Mouse (Mus musculus): ENCODE data around the gene Rasgef1c.

Rasgef1c gene

GRCm38 (mm10) chr11:49926183-49926582 lies 24.5 kb downstream of the Rasgef1c start:
- DNase-seq (ENCODE audit: low read depth, low spot score): no peak

- DNase-seq (ENCODE audit: low read depth, low spot score): no peak
Measured at GRCm38 (mm10) chr11:49927169-49927568, 25.5 kb downstream of the Rasgef1c start.

GRCm38 (mm10) chr11:49927670-49928069 lies 26.0 kb downstream of the Rasgef1c start:
- no peak for DNase-seq (ENCODE audit: low read depth, low spot score)

- no peak for DNase-seq (ENCODE audit: low read depth, low spot score)
Measured at GRCm38 (mm10) chr11:49931037-49931625, 29.5 kb downstream of the Rasgef1c start.

GRCm38 (mm10) chr11:49931853-49932252 lies 30.2 kb downstream of the Rasgef1c start:
- peak; percentile 91 for DNase-seq (ENCODE audit: low read depth, low spot score)

- DNase-seq (ENCODE audit: low read depth, low spot score): no peak
Measured at GRCm38 (mm10) chr11:49933811-49934210, 32.2 kb downstream of the Rasgef1c start.

- no peak for DNase-seq (ENCODE audit: low read depth, low spot score)
Measured at GRCm38 (mm10) chr11:49934322-49934721, 32.7 kb downstream of the Rasgef1c start.

GRCm38 (mm10) chr11:49936458-49936857 lies 34.8 kb downstream of the Rasgef1c start:
- no peak for DNase-seq (ENCODE audit: low read depth, low spot score)

GRCm38 (mm10) chr11:49937779-49938178 lies 36.1 kb downstream of the Rasgef1c start:
- no peak for DNase-seq (ENCODE audit: low read depth, low spot score)

- no peak for DNase-seq (ENCODE audit: low read depth, low spot score)
Measured at GRCm38 (mm10) chr11:49938258-49939164, 36.9 kb downstream of the Rasgef1c start.

GRCm38 (mm10) chr11:49942841-49943240 lies 41.2 kb downstream of the Rasgef1c start:
- no peak for DNase-seq (ENCODE audit: low read depth, low spot score)

GRCm38 (mm10) chr11:49943901-49944300 lies 42.3 kb downstream of the Rasgef1c start:
- no peak for DNase-seq (ENCODE audit: low read depth, low spot score)

- no peak for DNase-seq (ENCODE audit: low read depth, low spot score)
Measured at GRCm38 (mm10) chr11:49945726-49946125, 44.1 kb downstream of the Rasgef1c start.

- no peak for DNase-seq (ENCODE audit: low read depth, low spot score)
Measured at GRCm38 (mm10) chr11:49949839-49950238, 48.2 kb downstream of the Rasgef1c start.

GRCm38 (mm10) chr11:49953616-49954015 lies 52.0 kb downstream of the Rasgef1c start:
- no peak for DNase-seq (ENCODE audit: low read depth, low spot score)

- DNase-seq (ENCODE audit: low read depth, low spot score): peak; percentile 83
Measured at GRCm38 (mm10) chr11:49955577-49956261, 54.1 kb downstream of the Rasgef1c start.

- DNase-seq (ENCODE audit: low read depth, low spot score): no peak
Measured at GRCm38 (mm10) chr11:49958017-49958416, 56.4 kb downstream of the Rasgef1c start.

- peak; percentile 81 for DNase-seq (ENCODE audit: low read depth, low spot score)
Measured at GRCm38 (mm10) chr11:49961098-49961740, 59.6 kb downstream of the Rasgef1c start.

- no peak for DNase-seq (ENCODE audit: low read depth, low spot score)
Measured at GRCm38 (mm10) chr11:49965320-49965719, 63.7 kb downstream of the Rasgef1c start.

GRCm38 (mm10) chr11:49969692-49970091 lies 68.1 kb downstream of the Rasgef1c start:
- DNase-seq (ENCODE audit: low read depth, low spot score): no peak

- DNase-seq (ENCODE audit: low read depth, low spot score): no peak
Measured at GRCm38 (mm10) chr11:49973657-49974340, 72.2 kb downstream of the Rasgef1c start.
